Mouse (Mus musculus): ENCODE data around the gene Bpifb1. TPM values are rescaled to one million over a fixed set of nuclear protein-coding genes. Genes with fewer than 3 reads are reported as not detected.

The Bpifb1 gene
- 0.45 and 0.52 TPM in 2 replicates for polyA plus RNA-seq (2015; fragmentation: Nextera tagmentation; extraction: Ambion mirVana)

DNA sequence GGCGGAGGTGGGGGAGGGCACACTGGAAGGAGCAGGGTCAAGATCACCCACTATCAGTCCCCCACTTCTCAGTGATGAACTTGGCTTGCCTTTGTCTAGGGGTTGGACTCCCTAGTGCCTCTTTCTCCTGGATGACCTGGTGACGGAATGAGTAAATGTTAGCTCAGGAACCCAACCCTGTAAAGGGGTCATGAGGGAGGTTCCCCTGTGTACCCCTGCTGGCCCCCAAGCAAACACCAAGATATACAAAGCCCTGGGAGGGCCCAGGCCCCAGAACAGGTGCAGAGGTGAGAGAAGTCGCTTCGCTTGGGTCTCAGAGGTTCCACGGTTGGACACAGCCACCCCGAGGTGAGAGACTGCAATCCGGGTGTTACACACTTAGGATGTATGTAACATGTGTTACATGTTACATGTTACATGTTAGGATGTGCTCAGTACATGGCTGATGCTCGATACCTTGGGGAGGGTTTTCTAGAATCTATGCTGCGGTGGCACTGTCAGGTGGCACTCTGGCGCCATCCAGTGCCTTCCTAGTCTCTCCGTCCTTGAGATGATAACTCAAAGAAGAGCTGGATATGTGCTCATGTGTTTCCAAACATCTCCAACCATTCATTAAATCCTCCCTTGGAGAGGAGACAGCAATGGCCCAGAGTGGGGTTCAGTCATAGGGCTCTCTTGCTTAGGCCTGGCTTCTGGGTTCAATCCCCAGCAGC lies at the start of gene Bpifb1:
Gene Bpifb1 (plus strand): TSS at position 273 of the 713 bp plus-strand sequence.
- Histone ChIP-seq H3K27me3 (ENCODE audit: control insufficient read depth, insufficient read depth, low read length) (no peaks in the 10 kb centered on the region), H3K36me3 (ENCODE audit: control insufficient read depth, insufficient read depth) (no peaks in the 10 kb centered on the region), H3K9me3 (replicated peaks; ENCODE audit: control insufficient read depth, low read length) (no peaks in the 10 kb centered on the region), H3K4me3 (ENCODE audit: low read length) (no peak within 1 kb of the TSS), H3K4me2 (ENCODE audit: low read depth, low read length) (no peak within 1 kb of the TSS), H3K4me1 (ENCODE audit: control insufficient read depth, insufficient read depth, low read length) (peaks cover 16% of the 10 kb centered on the region), H3K27ac (ENCODE audit: low read length) (peak within 1 kb of the TSS; percentile 79), H3K9ac (ENCODE audit: low read length) (no peak within 1 kb of the TSS)
- no peak for ATAC-seq (replicated peaks; ENCODE audit: extremely low read depth, insufficient read depth, low FRiP score)
- WGBS = 85% methylated on average over 11 of the region's 11 CpGs

DNA sequence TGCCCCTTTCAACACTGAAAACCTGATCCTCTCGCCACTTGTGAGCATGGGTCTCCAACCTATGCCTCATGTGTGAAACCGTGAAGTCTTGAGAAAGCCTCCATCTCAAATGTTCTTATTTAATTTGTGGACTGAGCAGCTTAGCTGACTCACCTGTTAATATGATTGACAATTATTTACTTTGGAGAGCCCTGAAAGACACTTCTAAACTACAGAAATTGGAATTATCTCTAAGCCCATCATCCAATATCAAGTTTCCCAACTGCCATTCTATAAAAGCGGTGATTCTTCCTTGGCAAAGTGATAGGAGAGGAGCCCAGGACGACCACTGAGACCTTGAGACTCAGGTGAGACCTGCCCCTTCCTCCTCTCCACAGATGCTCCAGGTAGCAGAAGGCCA lies 48.0 kb upstream of the Bpifb1 start, which contains the start of gene Bpifa1:
Gene Bpifa1 (plus strand): TSS at position 301 of the 400 bp plus-strand sequence.
- H3K9ac ChIP-seq (ENCODE audit: low read length) = no peak within 1 kb of the TSS
- no peaks in the 10 kb centered on the region for H3K4me1 ChIP-seq (ENCODE audit: control insufficient read depth, insufficient read depth, low read length)
- no peaks in the 10 kb centered on the region for H3K9me3 ChIP-seq (replicated peaks; ENCODE audit: control insufficient read depth, low read length)
- no peaks in the 10 kb centered on the region for H3K27me3 ChIP-seq (ENCODE audit: control insufficient read depth, insufficient read depth, low read length)
- no peak within 1 kb of the TSS for H3K4me3 ChIP-seq (ENCODE audit: low read length)
- no peak within 1 kb of the TSS for H3K27ac ChIP-seq (ENCODE audit: low read length)
- 76% methylated on average over 4 of the region's 4 CpGs for WGBS
- no peak within 1 kb of the TSS for H3K4me2 ChIP-seq (ENCODE audit: low read depth, low read length)
- no peaks in the 10 kb centered on the region for H3K36me3 ChIP-seq (ENCODE audit: control insufficient read depth, insufficient read depth)
- no peak for ATAC-seq (replicated peaks; ENCODE audit: extremely low read depth, insufficient read depth, low FRiP score)

DNA sequence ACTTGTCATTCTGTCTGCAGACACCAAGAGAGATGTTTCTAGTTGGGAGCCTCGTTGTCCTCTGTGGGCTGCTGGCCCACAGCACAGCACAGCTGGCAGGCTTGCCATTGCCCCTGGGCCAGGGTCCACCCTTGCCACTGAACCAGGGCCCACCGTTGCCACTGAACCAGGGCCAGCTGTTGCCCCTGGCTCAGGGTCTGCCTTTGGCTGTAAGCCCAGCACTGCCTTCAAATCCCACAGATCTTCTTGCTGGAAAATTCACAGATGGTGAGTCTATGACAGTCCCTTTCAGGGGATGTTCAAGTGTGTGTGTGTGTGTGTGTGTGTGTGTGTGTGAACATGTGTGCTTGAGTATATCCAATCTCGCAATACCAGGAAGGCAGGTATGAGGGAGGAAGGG lies 46.9 kb upstream of the Bpifb1 start:
- no peaks in the 10 kb centered on the region for H3K9me3 ChIP-seq (replicated peaks; ENCODE audit: control insufficient read depth, low read length)

DNA sequence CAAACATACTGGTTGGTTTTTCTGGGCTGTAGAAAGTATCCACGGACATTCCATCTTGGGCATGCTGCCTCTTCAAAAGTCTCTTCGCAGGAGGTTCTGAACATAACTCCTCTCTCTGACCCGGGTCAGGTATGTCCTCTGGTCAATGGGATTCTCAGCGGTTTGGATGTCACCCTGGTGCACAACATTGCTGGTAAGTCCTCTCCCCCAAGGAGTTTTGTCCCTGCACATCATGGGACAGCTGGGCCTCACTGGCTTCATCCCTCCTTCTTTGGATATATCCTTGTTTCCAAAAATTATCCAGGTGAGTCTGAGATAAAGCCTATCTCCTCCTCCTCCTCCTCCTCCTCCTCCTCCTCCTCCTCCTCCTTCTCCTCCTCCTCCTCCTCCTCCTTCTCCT lies 43.1 kb upstream of the Bpifb1 start:
- no peak overlapping the region for H3K9ac ChIP-seq (ENCODE audit: low read length)
- no peaks in the 10 kb centered on the region for H3K27me3 ChIP-seq (ENCODE audit: control insufficient read depth, insufficient read depth, low read length)
- 77% methylated on average over 4 of the region's 4 CpGs for WGBS
- no peaks in the 10 kb centered on the region for H3K9me3 ChIP-seq (replicated peaks; ENCODE audit: control insufficient read depth, low read length)
- no peak overlapping the region for H3K4me3 ChIP-seq (ENCODE audit: low read length)
- no peak overlapping the region for H3K27ac ChIP-seq (ENCODE audit: low read length)
- H3K4me2 ChIP-seq (ENCODE audit: low read depth, low read length) = no peak overlapping the region
- no peaks in the 10 kb centered on the region for H3K4me1 ChIP-seq (ENCODE audit: control insufficient read depth, insufficient read depth, low read length)
- no peak for ATAC-seq (replicated peaks; ENCODE audit: extremely low read depth, insufficient read depth, low FRiP score)
- H3K36me3 ChIP-seq (ENCODE audit: control insufficient read depth, insufficient read depth) = no peaks in the 10 kb centered on the region

More for the DNA sequence above, 46.9 kb upstream of the Bpifb1 start:
- 60% methylated on average over 3 of the region's 3 CpGs for WGBS
- H3K36me3 ChIP-seq (ENCODE audit: control insufficient read depth, insufficient read depth) = no peaks in the 10 kb centered on the region
- no peak overlapping the region for H3K4me3 ChIP-seq (ENCODE audit: low read length)
- H3K27me3 ChIP-seq (ENCODE audit: control insufficient read depth, insufficient read depth, low read length) = no peaks in the 10 kb centered on the region
- H3K27ac ChIP-seq (ENCODE audit: low read length) = no peak overlapping the region
- no peak overlapping the region for H3K9ac ChIP-seq (ENCODE audit: low read length)
- no peak for ATAC-seq (replicated peaks; ENCODE audit: extremely low read depth, insufficient read depth, low FRiP score)
- no peaks in the 10 kb centered on the region for H3K4me1 ChIP-seq (ENCODE audit: control insufficient read depth, insufficient read depth, low read length)
- H3K4me2 ChIP-seq (ENCODE audit: low read depth, low read length) = no peak overlapping the region

DNA sequence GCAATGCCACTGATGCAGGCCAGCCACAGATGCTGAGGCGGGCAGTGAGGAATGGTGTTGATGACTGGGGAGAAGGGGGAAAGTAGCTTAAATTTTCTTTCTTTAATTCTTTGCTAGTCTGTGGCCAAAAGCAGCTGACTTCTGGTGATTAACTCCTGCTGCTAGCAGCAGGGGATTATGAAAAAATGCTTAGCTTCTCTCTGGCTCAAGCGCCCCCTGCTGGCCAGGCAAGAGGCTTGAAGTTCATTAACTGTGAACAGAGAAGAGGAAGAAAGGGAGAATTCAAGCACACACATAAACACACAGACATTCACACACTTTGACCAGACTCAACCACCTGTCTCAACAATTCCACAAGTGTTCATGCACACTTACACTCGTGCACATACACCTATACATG lies 32.2 kb upstream of the Bpifb1 start:
- Histone ChIP-seq H3K27me3 (ENCODE audit: control insufficient read depth, insufficient read depth, low read length) (no peaks in the 10 kb centered on the region), H3K9me3 (replicated peaks; ENCODE audit: control insufficient read depth, low read length) (peaks cover 8% of the 10 kb centered on the region), H3K4me1 (ENCODE audit: control insufficient read depth, insufficient read depth, low read length) (no peaks in the 10 kb centered on the region), H3K27ac (ENCODE audit: low read length) (no peak overlapping the region), H3K4me3 (ENCODE audit: low read length) (no peak overlapping the region), H3K9ac (ENCODE audit: low read length) (no peak overlapping the region), H3K4me2 (ENCODE audit: low read depth, low read length) (no peak overlapping the region), H3K36me3 (ENCODE audit: control insufficient read depth, insufficient read depth) (no peaks in the 10 kb centered on the region)
- ATAC-seq (replicated peaks; ENCODE audit: extremely low read depth, insufficient read depth, low FRiP score) = no peak
- WGBS = 32% methylated on average over 3 of the region's 3 CpGs

DNA sequence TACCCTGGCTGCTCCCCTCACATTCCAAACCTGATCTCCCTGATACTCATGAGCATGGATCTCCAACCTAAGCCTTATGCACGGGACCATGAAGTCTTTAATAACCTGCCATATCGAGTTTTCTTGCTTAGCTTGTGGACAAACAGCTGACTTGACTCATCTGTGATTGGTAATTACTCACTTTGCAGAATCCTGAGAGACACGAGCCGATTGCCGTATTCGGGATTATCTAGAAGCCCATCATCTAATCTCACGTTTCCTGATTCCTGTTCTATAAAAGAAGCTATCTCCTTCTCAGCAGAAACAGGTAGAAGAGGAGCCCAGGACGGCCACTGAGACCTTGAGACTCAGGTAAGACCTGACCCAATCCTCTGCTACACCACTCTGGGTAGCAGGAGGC lies 28.3 kb upstream of the Bpifb1 start, which contains the start of gene Bpifa5:
Gene Bpifa5 (plus strand): TSS at position 301 of the 400 bp plus-strand sequence.
- Histone ChIP-seq H3K9me3 (replicated peaks; ENCODE audit: control insufficient read depth, low read length) (peaks cover 8% of the 10 kb centered on the region), H3K27me3 (ENCODE audit: control insufficient read depth, insufficient read depth, low read length) (no peaks in the 10 kb centered on the region), H3K36me3 (ENCODE audit: control insufficient read depth, insufficient read depth) (no peaks in the 10 kb centered on the region), H3K4me3 (ENCODE audit: low read length) (no peak within 1 kb of the TSS), H3K4me1 (ENCODE audit: control insufficient read depth, insufficient read depth, low read length) (no peaks in the 10 kb centered on the region), H3K27ac (ENCODE audit: low read length) (no peak within 1 kb of the TSS), H3K9ac (ENCODE audit: low read length) (no peak within 1 kb of the TSS), H3K4me2 (ENCODE audit: low read depth, low read length) (no peak within 1 kb of the TSS)
- WGBS = 70% methylated on average over 8 of the region's 8 CpGs
- ATAC-seq (replicated peaks; ENCODE audit: extremely low read depth, insufficient read depth, low FRiP score) = no peak

DNA sequence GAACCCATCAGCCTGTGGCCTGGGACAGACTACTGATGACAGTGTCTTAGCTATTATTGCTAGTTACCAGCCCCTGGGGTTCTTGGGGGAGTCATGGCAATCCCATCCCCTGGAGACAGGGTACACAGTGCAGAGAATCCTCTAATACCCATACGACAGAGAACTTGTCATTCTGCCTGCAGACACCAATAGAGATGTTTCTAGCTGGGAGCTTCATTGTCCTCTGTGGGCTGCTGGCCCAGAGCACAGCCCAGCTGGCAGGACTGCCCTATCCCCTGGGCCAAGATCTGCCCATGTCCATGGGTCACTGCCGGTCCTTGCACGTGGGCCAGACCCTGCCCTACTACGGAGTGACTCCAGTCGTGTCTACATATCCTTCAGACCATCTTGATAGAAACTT lies 27.3 kb upstream of the Bpifb1 start:
- no peak overlapping the region for H3K9ac ChIP-seq (ENCODE audit: low read length)
- WGBS = 82% methylated on average over 5 of the region's 5 CpGs
- no peak overlapping the region for H3K4me3 ChIP-seq (ENCODE audit: low read length)

DNA sequence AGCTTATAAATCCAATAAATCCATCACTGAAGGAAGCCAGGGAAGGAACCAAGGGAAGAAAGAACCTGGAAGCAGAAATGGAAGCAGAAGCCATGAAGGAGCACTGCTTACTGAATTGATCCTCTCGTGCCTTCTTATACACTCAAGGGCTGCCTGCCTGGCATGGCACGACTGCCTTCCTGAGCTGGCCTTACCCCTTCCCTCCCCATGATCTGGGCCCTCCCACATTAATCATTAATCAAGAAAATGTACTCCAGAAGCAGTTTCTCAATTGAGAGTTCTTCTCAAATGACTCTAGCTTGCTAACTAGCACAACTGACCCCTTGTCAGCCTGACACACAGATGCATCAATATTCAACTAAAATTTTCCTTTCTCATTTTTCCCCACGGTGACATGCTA lies 21.4 kb upstream of the Bpifb1 start:
- no peak overlapping the region for H3K27ac ChIP-seq (ENCODE audit: low read length)
- WGBS = 63% methylated on average over 3 of the region's 3 CpGs
- peaks cover 2% of the 10 kb centered on the region; the same call in 1 of the 2 replicates for H3K27me3 ChIP-seq (ENCODE audit: control insufficient read depth, insufficient read depth, low read length)
- no peaks in the 10 kb centered on the region for H3K4me1 ChIP-seq (ENCODE audit: control insufficient read depth, insufficient read depth, low read length)
- no peaks in the 10 kb centered on the region for H3K9me3 ChIP-seq (replicated peaks; ENCODE audit: control insufficient read depth, low read length)
- ATAC-seq (replicated peaks; ENCODE audit: extremely low read depth, insufficient read depth, low FRiP score) = no peak
- H3K4me2 ChIP-seq (ENCODE audit: low read depth, low read length) = no peak overlapping the region
- no peak overlapping the region for H3K4me3 ChIP-seq (ENCODE audit: low read length)
- H3K36me3 ChIP-seq (ENCODE audit: control insufficient read depth, insufficient read depth) = no peaks in the 10 kb centered on the region
- H3K9ac ChIP-seq (ENCODE audit: low read length) = no peak overlapping the region

More for the DNA sequence above, 27.3 kb upstream of the Bpifb1 start:
- no peaks in the 10 kb centered on the region for H3K36me3 ChIP-seq (ENCODE audit: control insufficient read depth, insufficient read depth)
- H3K27me3 ChIP-seq (ENCODE audit: control insufficient read depth, insufficient read depth, low read length) = no peaks in the 10 kb centered on the region
- no peaks in the 10 kb centered on the region for H3K4me1 ChIP-seq (ENCODE audit: control insufficient read depth, insufficient read depth, low read length)
- no peak overlapping the region for H3K27ac ChIP-seq (ENCODE audit: low read length)
- peaks cover 8% of the 10 kb centered on the region for H3K9me3 ChIP-seq (replicated peaks; ENCODE audit: control insufficient read depth, low read length)
- no peak for ATAC-seq (replicated peaks; ENCODE audit: extremely low read depth, insufficient read depth, low FRiP score)
- H3K4me2 ChIP-seq (ENCODE audit: low read depth, low read length) = no peak overlapping the region

DNA sequence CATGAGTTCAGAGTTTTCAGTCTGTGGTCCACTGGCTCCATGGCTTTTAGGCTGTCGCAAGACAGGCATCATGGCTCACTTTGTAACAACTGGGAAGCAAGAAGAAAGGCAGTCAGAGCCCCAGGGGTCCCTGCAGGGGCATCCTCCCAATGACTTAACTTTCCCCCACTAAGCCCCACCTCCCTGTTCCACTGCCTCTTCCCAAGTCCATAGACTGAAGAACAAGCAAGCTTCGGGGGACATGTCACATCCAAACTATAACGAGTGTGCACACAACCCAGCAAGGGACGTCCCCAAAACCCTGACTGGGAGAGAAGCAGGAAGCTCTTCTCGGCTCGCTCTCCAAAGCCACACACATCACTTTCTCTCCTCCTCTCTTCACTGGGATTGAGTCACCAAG lies 19.0 kb upstream of the Bpifb1 start:
- Histone ChIP-seq H3K4me3 (ENCODE audit: low read length) (no peak overlapping the region), H3K36me3 (ENCODE audit: control insufficient read depth, insufficient read depth) (no peaks in the 10 kb centered on the region), H3K9me3 (replicated peaks; ENCODE audit: control insufficient read depth, low read length) (no peaks in the 10 kb centered on the region), H3K4me2 (ENCODE audit: low read depth, low read length) (no peak overlapping the region), H3K27me3 (ENCODE audit: control insufficient read depth, insufficient read depth, low read length) (peaks cover 2% of the 10 kb centered on the region; the same call in 1 of the 2 replicates), H3K27ac (ENCODE audit: low read length) (no peak overlapping the region), H3K4me1 (ENCODE audit: control insufficient read depth, insufficient read depth, low read length) (no peaks in the 10 kb centered on the region), H3K9ac (ENCODE audit: low read length) (no peak overlapping the region)
- ATAC-seq (replicated peaks; ENCODE audit: extremely low read depth, insufficient read depth, low FRiP score) = no peak
- WGBS = 68% methylated on average over 6 of the region's 6 CpGs

Data from heart, embryonic 16.5 days (tissue).